Mouse (Mus musculus) liver, embryonic 14.5 days (tissue): ENCODE results near the gene Pycr2. TPM values are rescaled to one million over a fixed set of nuclear protein-coding genes. Genes with fewer than 3 reads are reported as not detected.

Source experiments
- ATAC-seq: fragments of 200-750 bp; cut with Nextera tagmentation; 2 replicates; pipeline ENCODE4 v1.8.0; 2017; ENCODE audit warnings: moderate number of reproducible peaks, mild to moderate bottlenecking, moderate library complexity; ENCODE audit not compliant: insufficient read depth
- DNase-seq, 3 experiments: peaks; one replicate each; pipeline ENCODE4 v3.0.0-alpha.2; 2012 to 2013; ENCODE audit warnings: low read depth in 3 of 3, low spot score in 3 of 3
- H3K27ac ChIP-seq: fragments of 300-500 bp; sonication (generic); 2 replicates; pipeline ENCODE4 v1.5.1; 2014; ENCODE audit warnings: moderate library complexity, mild to moderate bottlenecking, control low read depth, inconsistent platforms
- H3K27me3 ChIP-seq: fragments of 300-500 bp; sonication (generic); 2 replicates; pipeline ENCODE4 v1.6.1; 2014; ENCODE audit warnings: mild to moderate bottlenecking, low read length, moderate library complexity; ENCODE audit not compliant: control insufficient read depth, insufficient read depth
- H3K36me3 ChIP-seq: fragments of 300-500 bp; sonication (generic); replicated peaks from 2 replicates; pipeline ENCODE4 v1.6.1; 2014; ENCODE audit warnings: low read depth; ENCODE audit not compliant: control insufficient read depth, insufficient read depth
- H3K4me1 ChIP-seq, 2 experiments: fragments of 200-500 bp in 1 of 2; fragments of 300-500 bp in 1 of 2; sonication (generic) in 1 of 2; replicated peaks; 2 replicates each; pipeline ENCODE4 v1.6.1; 2012 to 2014; ENCODE audit warnings: antibody characterized with exemption in 1 of 2, inconsistent platforms in 1 of 2, low read length in 1 of 2; ENCODE audit not compliant: control insufficient read depth in 2 of 2, insufficient read depth in 2 of 2
- H3K4me2 ChIP-seq: fragments of 300-500 bp; sonication (generic); 2 replicates; pipeline ENCODE4 v1.6.1; 2014; ENCODE audit warnings: low read depth, mild to moderate bottlenecking, control low read depth, moderate library complexity
- H3K4me3 ChIP-seq, 2 experiments: fragments of 200-500 bp in 1 of 2; fragments of 300-500 bp in 1 of 2; sonication (generic) in 1 of 2; 2 replicates each; pipeline ENCODE4 v1.5.1; 2012 to 2014; ENCODE audit warnings: low read depth in 2 of 2, low read length in 2 of 2, mild to moderate bottlenecking in 2 of 2, control low read depth in 1 of 2, inconsistent platforms in 1 of 2, moderate library complexity in 1 of 2; ENCODE audit not compliant: insufficient read depth in 1 of 2
- H3K9ac ChIP-seq: fragments of 300-500 bp; sonication (generic); replicated peaks from 2 replicates; pipeline ENCODE4 v1.6.1; 2014; ENCODE audit warnings: mild to moderate bottlenecking, control low read depth, moderate library complexity
- H3K9me3 ChIP-seq: fragments of 300-500 bp; sonication (generic); 2 replicates; pipeline ENCODE4 v1.6.1; 2016; ENCODE audit warnings: low read length, mixed read lengths; ENCODE audit not compliant: control insufficient read depth
- CTCF ChIP-seq: IDR thresholded peaks from 2 replicates; pipeline ENCODE4 v1.5.1; 2016; ENCODE audit warnings: antibody characterized with exemption, low read depth, control low read depth
- EP300 ChIP-seq: IDR thresholded peaks from 2 replicates; pipeline ENCODE4 v1.6.1; 2016; ENCODE audit warnings: antibody characterized with exemption, low read depth
- WGBS: fragments of 180-500 bp; shearing (Covaris S2); extraction: QIAGEN DNeasy Blood & Tissue Kit; methylation state at CpG from one replicate; pipeline ENCODE4 v1.1.7; 2014; ENCODE audit not compliant: insufficient replicate concordance; 5-methylcytosine and 5-hydroxymethylcytosine counted together
- polyA plus RNA-seq, 2 experiments: library from polyadenylated mRNA; depleted of rRNA in 1 of 2; stranded (reverse) in 1 of 2; unstranded in 1 of 2; fragments of >200 nt; fragmentation: Nextera tagmentation in 1 of 2; extraction: Ambion mirVana in 1 of 2; gene quantifications; 2 replicates each; pipeline versions ENCODE4 v1.2.1 to v1.2.3; 2012 to 2014

Pycr2 gene
- polyA plus RNA-seq (2012; rRNA removed) = 47.9 and 52.0 TPM in 2 replicates
- polyA plus RNA-seq (2014; fragmentation: Nextera tagmentation; extraction: Ambion mirVana) = 84.6 and 94.7 TPM in 2 replicates

DNA sequence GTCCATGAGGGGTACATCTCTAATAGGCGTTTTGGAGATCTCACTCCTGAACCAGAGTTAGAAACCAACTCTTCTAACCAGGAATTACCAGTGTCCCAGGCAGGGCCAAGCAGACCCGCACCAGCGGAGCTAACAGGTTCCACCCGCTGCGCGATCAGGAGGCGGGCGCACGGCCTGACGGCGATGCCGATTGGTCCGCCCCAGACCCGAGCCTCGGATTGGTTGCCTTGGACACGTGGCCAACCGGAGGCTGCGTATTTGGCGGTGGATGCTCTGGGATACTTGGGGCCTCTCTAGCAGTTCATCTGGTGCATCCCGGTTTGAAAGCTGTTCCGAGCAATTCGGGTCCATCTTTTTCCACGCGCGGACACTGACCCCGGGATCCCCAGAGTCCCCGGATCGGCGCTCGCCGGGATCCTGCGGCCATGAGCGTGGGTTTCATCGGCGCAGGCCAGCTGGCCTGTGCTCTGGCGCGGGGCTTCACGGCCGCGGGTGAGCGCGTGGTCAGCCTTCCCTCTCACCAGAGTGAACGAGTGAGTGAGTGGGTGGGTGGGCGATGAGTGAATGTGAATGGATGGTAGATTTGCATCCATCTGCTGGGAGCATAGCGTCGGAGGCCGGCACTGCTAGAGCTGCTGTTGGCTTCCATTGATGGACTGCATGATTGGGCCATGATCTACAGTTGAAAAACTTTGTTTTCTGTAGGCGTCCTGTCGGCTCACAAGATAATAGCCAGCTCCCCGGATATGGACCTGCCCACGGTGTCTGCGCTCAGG lies at the start of gene Pycr2:
TSS of gene Pycr2 (plus strand) at position 255 of the 776 bp plus-strand sequence.
- H3K36me3 ChIP-seq = peaks cover 37% of the 10 kb centered on the region
- no peaks in the 10 kb centered on the region for H3K27me3 ChIP-seq
- peak within 1 kb of the TSS; percentile 93 for H3K9ac ChIP-seq
- no peaks in the 10 kb centered on the region for H3K9me3 ChIP-seq
- H3K4me2 ChIP-seq = peak within 1 kb of the TSS; percentile 99
- no peak for TF ChIP-seq EP300
- no peak for TF ChIP-seq CTCF
- WGBS = under 1% methylated on average over 52 of the region's 52 CpGs
- DNase-seq (peak; percentile 91 to 93 (median 93)), ATAC-seq (peak; percentile 77)
- H3K27ac ChIP-seq = peak within 1 kb of the TSS; percentile 99
- H3K4me1 ChIP-seq = peaks cover 36 to 39% of the 10 kb centered on the region in 2 experiments
- peak within 1 kb of the TSS; percentile 94 to 97 for H3K4me3 ChIP-seq

DNA sequence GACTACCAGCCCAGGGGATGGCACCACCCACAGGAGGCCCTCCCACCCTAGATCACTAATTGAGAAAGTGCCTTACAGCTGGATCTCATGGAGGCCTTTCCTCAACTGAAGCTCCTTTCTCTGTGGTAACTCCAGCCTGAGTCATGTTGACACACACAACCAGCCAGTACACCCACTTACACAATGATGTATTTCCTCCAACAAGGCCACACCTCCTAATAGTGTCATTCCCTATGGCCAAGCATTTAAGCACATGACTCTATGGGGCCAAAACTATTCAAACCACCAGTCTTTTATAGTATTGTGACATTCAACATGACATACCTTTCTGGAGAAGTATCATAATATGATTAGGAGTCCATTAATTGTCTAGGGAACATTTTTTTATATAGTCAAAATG lies 45.3 kb upstream of the Pycr2 start:
- Histone ChIP-seq H3K27me3 (no peaks in the 10 kb centered on the region), H3K4me3 (no peak overlapping the region), H3K27ac (no peak overlapping the region), H3K36me3 (peaks cover 88% of the 10 kb centered on the region), H3K9me3 (no peaks in the 10 kb centered on the region), H3K9ac (no peak overlapping the region), H3K4me1 (peaks cover 13 to 20% of the 10 kb centered on the region in 2 experiments), H3K4me2 (no peak overlapping the region)
- DNase-seq (no peak), ATAC-seq (no peak)
- TF ChIP-seq CTCF (no peak), EP300 (no peak)

DNA sequence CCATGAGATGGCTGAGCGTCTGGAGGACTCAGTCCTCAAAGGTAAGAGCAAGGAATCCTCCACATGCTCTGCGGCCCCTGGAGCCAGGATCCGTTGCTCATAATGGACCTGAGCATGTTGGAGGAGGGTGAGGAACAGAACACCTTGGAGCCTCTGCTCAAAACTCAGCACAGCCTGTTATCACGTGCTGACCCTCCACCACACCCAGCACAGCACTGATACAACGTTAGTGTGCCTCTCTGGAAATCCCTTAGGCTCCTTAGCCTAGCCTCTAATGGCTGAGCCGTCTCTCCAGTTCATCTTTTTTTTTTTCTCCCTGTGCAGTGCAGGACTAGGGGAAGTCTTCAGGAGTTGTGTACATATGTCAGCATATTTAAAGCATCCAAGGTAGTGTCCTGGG lies 44.1 kb upstream of the Pycr2 start:
- Histone ChIP-seq H3K36me3 (peaks cover 96% of the 10 kb centered on the region), H3K9me3 (no peaks in the 10 kb centered on the region), H3K27me3 (no peaks in the 10 kb centered on the region), H3K4me1 (peaks cover 11 to 20% of the 10 kb centered on the region in 2 experiments), H3K27ac (no peak overlapping the region), H3K4me2 (peak overlapping the region; percentile 13; the same call in 1 of the 2 replicates), H3K9ac (no peak overlapping the region; the same call in 1 of the 2 replicates), H3K4me3 (no peak overlapping the region)
- ATAC-seq = peak; percentile 61; the same call in 1 of the 2 replicates
- WGBS = 45% methylated on average over 6 of the region's 6 CpGs
- TF ChIP-seq EP300 (no peak), CTCF (no peak)
- DNase-seq = no peak

DNA sequence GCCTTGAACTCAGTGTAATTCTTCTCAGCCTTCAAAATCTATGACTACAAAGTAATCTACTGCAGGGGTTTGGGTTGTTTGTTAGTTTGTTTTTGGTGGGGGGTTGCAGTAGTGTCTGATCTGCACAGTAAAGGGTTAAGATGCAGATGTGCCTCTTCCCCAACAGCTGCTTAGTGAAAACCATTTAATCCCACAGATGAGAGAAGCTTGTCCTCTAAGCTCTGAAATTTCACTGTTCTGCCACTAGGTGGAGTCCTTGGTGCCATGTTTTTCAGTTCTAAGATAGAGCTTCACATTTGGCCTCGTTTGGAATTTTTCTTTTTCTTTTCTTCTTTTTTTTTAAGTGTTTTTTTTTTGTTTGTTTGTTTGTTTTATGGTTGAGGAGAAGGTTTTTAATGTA lies 40.5 kb upstream of the Pycr2 start:
- DNase-seq (peak in 2 of 3 experiments; percentile 42 to 49), ATAC-seq (0 out of 2 replicates have a peak, but pooled peaks have one; percentile 36)
- TF ChIP-seq CTCF = peak; percentile 81
- TF ChIP-seq EP300 = no peak
- Histone ChIP-seq H3K4me2 (no peak overlapping the region), H3K36me3 (peaks cover 90% of the 10 kb centered on the region), H3K4me3 (no peak overlapping the region), H3K27me3 (no peaks in the 10 kb centered on the region), H3K9ac (no peak overlapping the region), H3K4me1 (peaks cover 11 to 12% of the 10 kb centered on the region in 2 experiments), H3K9me3 (no peaks in the 10 kb centered on the region), H3K27ac (no peak overlapping the region; the same call in 1 of the 2 replicates)
- WGBS = 18% methylated on average over 1 of the region's 1 CpGs

DNA sequence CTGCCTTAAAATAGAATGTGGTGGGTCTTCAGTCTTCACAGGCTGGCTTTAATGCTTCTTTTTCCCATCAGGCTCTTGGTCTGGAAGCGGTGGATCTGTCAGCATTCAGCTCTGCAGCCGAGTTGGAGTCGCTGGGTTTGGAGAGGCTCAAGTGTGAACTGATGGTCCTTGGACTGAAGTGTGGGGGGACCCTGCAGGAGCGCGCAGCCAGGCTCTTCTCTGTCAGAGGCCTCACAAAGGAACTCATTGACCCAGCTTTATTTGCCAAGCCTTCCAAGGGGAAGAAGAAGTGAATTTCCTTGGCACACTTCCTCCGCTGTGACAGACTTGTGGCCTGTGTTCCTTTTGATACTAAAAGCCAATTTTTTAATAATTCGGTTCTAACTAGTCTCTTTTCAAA lies 38.1 kb upstream of the Pycr2 start:
- Histone ChIP-seq H3K36me3 (peaks cover 67% of the 10 kb centered on the region), H3K27ac (no peak overlapping the region), H3K4me1 (no peaks in the 10 kb centered on the region), H3K4me2 (no peak overlapping the region), H3K27me3 (no peaks in the 10 kb centered on the region), H3K9me3 (no peaks in the 10 kb centered on the region), H3K4me3 (no peak overlapping the region), H3K9ac (no peak overlapping the region)
- WGBS = 89% methylated on average over 7 of the region's 7 CpGs
- ATAC-seq (no peak), DNase-seq (no peak)
- TF ChIP-seq CTCF (no peak), EP300 (no peak)
